Mouse (Mus musculus) bone marrow macrophage, adult 2 months (primary cell): ENCODE data around the gene Fam78a. TPM values are rescaled to one million over a fixed set of nuclear protein-coding genes. Genes with fewer than 3 reads are reported as not detected.

Experiments used
- H3K27ac ChIP-seq: 2 replicates; pipeline ENCODE4 v1.5.1; 2012; ENCODE audit warnings: low read depth, low read length; ENCODE audit not compliant: insufficient read depth
- H3K4me1 ChIP-seq: 2 replicates; pipeline ENCODE4 v1.6.1; 2012; ENCODE audit warnings: low read length; ENCODE audit not compliant: control insufficient read depth, insufficient read depth
- H3K4me3 ChIP-seq: 2 replicates; pipeline ENCODE4 v1.5.1; 2012; ENCODE audit warnings: mild to moderate bottlenecking, low read length, moderate library complexity; ENCODE audit not compliant: insufficient read depth
- CTCF ChIP-seq: IDR thresholded peaks from 2 replicates; pipeline ENCODE4 v1.5.1; 2012; ENCODE audit warnings: low read depth, mild to moderate bottlenecking, low read length, moderate library complexity
- POLR2A ChIP-seq: IDR thresholded peaks from 2 replicates; pipeline ENCODE4 v1.6.1; 2012; ENCODE audit warnings: mild to moderate bottlenecking, low read depth, low read length, borderline replicate concordance
- polyA plus RNA-seq: library from polyadenylated mRNA; stranded (reverse); fragments of >200 nt; gene quantifications from 2 replicates; pipeline ENCODE4 v1.2.4, GENCODE M21; 2012; ENCODE audit not compliant: missing spikeins, insufficient read depth, insufficient read length

Gene Fam78a
- polyA plus RNA-seq, 1 experiment: 16.5 TPM

- Histone ChIP-seq H3K4me3 (no peak overlapping the region), H3K4me1 (no peaks in the 10 kb centered on the region)
Measured at GRCm38 (mm10) chr2:32070747-32071146, 13.9 kb downstream of the Fam78a start.

GRCm38 (mm10) chr2:32068811-32069607 is 15.6 kb downstream of the Fam78a start:
- TF ChIP-seq POLR2A: no peak
- TF ChIP-seq CTCF: no peak
- no peak overlapping the region for H3K4me3 ChIP-seq
- no peaks in the 10 kb centered on the region for H3K4me1 ChIP-seq
- H3K27ac ChIP-seq: no peak overlapping the region

More at GRCm38 (mm10) chr2:32070747-32071146, 13.9 kb downstream of the Fam78a start:
- TF ChIP-seq POLR2A (no peak), CTCF (no peak)
- H3K27ac ChIP-seq: no peak overlapping the region

- no peak overlapping the region for H3K27ac ChIP-seq
- H3K4me3 ChIP-seq: no peak overlapping the region
- peaks cover 4% of the 10 kb centered on the region for H3K4me1 ChIP-seq
- no peak for TF ChIP-seq POLR2A
- TF ChIP-seq CTCF: no peak
Measured at GRCm38 (mm10) chr2:32066005-32066404, 18.7 kb downstream of the Fam78a start.

GRCm38 (mm10) chr2:32065371-32065791 is 19.3 kb downstream of the Fam78a start:
- Histone ChIP-seq H3K4me1 (peaks cover 4% of the 10 kb centered on the region), H3K4me3 (no peak overlapping the region), H3K27ac (no peak overlapping the region)
- no peak for TF ChIP-seq CTCF
- TF ChIP-seq POLR2A: no peak

- H3K4me1 ChIP-seq: peaks cover 4% of the 10 kb centered on the region
- no peak overlapping the region for H3K4me3 ChIP-seq
- H3K27ac ChIP-seq: no peak overlapping the region
- TF ChIP-seq POLR2A (no peak), CTCF (no peak)
Measured at GRCm38 (mm10) chr2:32064913-32065312, 19.7 kb downstream of the Fam78a start.

GRCm38 (mm10) chr2:32063451-32064151 is 21.1 kb downstream of the Fam78a start:
- Histone ChIP-seq H3K4me1 (peaks cover 4% of the 10 kb centered on the region), H3K4me3 (no peak overlapping the region), H3K27ac (no peak overlapping the region)

GRCm38 (mm10) chr2:32062626-32063410 is 21.8 kb downstream of the Fam78a start:
- TF ChIP-seq CTCF: no peak
- no peak for TF ChIP-seq POLR2A
- Histone ChIP-seq H3K27ac (no peak overlapping the region), H3K4me3 (no peak overlapping the region)

More at GRCm38 (mm10) chr2:32063451-32064151, 21.1 kb downstream of the Fam78a start:
- TF ChIP-seq POLR2A: no peak
- no peak for TF ChIP-seq CTCF

GRCm38 (mm10) chr2:32061722-32062505 is 22.7 kb downstream of the Fam78a start:
- no peak overlapping the region for H3K27ac ChIP-seq
- H3K4me3 ChIP-seq: no peak overlapping the region
- TF ChIP-seq CTCF (no peak), POLR2A (no peak)
- H3K4me1 ChIP-seq: peaks cover 4% of the 10 kb centered on the region

More at GRCm38 (mm10) chr2:32062626-32063410, 21.8 kb downstream of the Fam78a start:
- H3K4me1 ChIP-seq: peaks cover 4% of the 10 kb centered on the region

GRCm38 (mm10) chr2:32061189-32061588 is 23.5 kb downstream of the Fam78a start:
- peaks cover 4% of the 10 kb centered on the region for H3K4me1 ChIP-seq
- TF ChIP-seq POLR2A: no peak
- no peak for TF ChIP-seq CTCF
- H3K27ac ChIP-seq: no peak overlapping the region

GRCm38 (mm10) chr2:32060228-32060805 is 24.3 kb downstream of the Fam78a start:
- Histone ChIP-seq H3K4me3 (no peak overlapping the region), H3K4me1 (peaks cover 4% of the 10 kb centered on the region), H3K27ac (no peak overlapping the region)
- TF ChIP-seq CTCF: no peak
- TF ChIP-seq POLR2A: no peak

More at GRCm38 (mm10) chr2:32061189-32061588, 23.5 kb downstream of the Fam78a start:
- H3K4me3 ChIP-seq: no peak overlapping the region
